Mouse (Mus musculus): ENCODE measurements around the gene 4930402F06Rik. TPM values are rescaled to one million over a fixed set of nuclear protein-coding genes. Genes with fewer than 3 reads are reported as not detected.

Gene 4930402F06Rik
- not detected in 2 replicates for total RNA-seq (2014; rRNA removed)
- polyA plus RNA-seq (2015; fragmentation: Nextera tagmentation; extraction: Ambion mirVana) = not detected in 2 replicates

DNA sequence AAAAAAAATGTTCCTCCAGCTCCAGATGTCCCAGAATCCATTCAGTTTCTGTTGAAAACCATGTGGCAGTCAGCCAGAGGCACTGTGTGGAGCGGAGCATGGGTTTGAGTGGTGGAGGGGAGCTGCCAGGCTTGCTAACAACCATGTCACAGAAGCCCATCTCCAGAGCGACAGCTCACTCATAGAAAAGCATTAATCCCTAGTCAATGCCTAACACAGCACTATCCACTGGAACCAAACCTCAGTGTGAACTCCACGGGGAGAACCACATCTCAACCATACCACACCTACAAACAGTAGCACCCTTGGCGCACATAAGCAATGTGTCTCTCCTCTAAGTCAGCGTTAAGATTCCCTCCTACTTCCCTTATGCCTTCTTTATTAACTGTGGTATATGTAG is at the start of gene 4930402F06Rik:
Gene 4930402F06Rik (minus strand): TSS at position 80 of the 400 bp plus-strand sequence.
- peak; percentile 53; the same call in 1 of the 2 replicates for ATAC-seq

DNA sequence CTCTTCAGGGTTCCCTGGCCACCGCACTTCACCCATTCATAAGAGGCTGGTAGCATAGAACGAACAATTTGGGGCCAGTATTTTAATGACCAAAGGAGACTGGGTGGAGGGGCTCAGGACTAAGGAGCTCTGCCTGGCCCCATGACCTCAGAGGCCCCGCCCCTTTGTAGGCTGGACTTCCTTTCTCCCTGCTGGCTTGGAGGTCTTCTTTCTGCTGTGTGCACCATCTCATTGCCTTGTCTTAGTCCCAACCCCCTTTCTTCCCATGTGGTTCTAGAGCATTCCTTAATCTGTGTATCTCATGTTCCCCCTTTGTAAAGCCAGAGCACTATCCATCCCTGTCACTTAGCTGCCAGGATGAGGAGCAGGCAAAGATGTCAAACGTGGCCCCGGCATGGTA is 49.3 kb upstream of the 4930402F06Rik start:
- Histone ChIP-seq H3K4me3 (ENCODE audit: low read length) (no peak overlapping the region), H3K9me3 (ENCODE audit: low read length) (no peaks in the 10 kb centered on the region), H3K27me3 (ENCODE audit: insufficient read depth, low read length) (no peaks in the 10 kb centered on the region), H3K9ac (replicated peaks; ENCODE audit: low read length) (no peak overlapping the region), H3K4me1 (ENCODE audit: insufficient read depth, low read length) (no peaks in the 10 kb centered on the region), H3K4me2 (ENCODE audit: low read depth, low read length) (no peak overlapping the region), H3K27ac (no peak overlapping the region), H3K36me3 (ENCODE audit: insufficient read depth, low read length) (no peaks in the 10 kb centered on the region)
- 79% methylated on average over 5 of the region's 5 CpGs for WGBS
- ATAC-seq (no peak), DNase-seq (ENCODE audit: low spot score) (no peak)
- TF ChIP-seq CTCF (IDR thresholded peaks at IDR 0.05; ENCODE audit: low read depth) = no peak

More for the DNA sequence above, at the start of gene 4930402F06Rik:
- DNase-seq (ENCODE audit: low spot score) = peak; percentile 37
- Histone ChIP-seq H3K27ac (no peak within 1 kb of the TSS), H3K9ac (replicated peaks; ENCODE audit: low read length) (no peak within 1 kb of the TSS), H3K36me3 (ENCODE audit: insufficient read depth, low read length) (no peaks in the 10 kb centered on the region), H3K4me3 (ENCODE audit: low read length) (no peak within 1 kb of the TSS), H3K27me3 (ENCODE audit: insufficient read depth, low read length) (no peaks in the 10 kb centered on the region), H3K9me3 (ENCODE audit: low read length) (no peaks in the 10 kb centered on the region), H3K4me1 (ENCODE audit: insufficient read depth, low read length) (no peaks in the 10 kb centered on the region), H3K4me2 (ENCODE audit: low read depth, low read length) (peak within 1 kb of the TSS; percentile 18; the same call in 1 of the 2 replicates)
- whole genome bisulfite sequencing = 35% methylated on average over 5 of the region's 5 CpGs
- no peak for TF ChIP-seq CTCF (IDR thresholded peaks at IDR 0.05; ENCODE audit: low read depth)

GRCm38 (mm10) chr2:35445610-35446009 is 48.6 kb upstream of the 4930402F06Rik start:
- ATAC-seq (no peak), DNase-seq (ENCODE audit: low spot score) (no peak)
- H3K9me3 ChIP-seq (ENCODE audit: low read length) = no peaks in the 10 kb centered on the region
- H3K4me3 ChIP-seq (ENCODE audit: low read length) = no peak overlapping the region
- TF ChIP-seq CTCF (IDR thresholded peaks at IDR 0.05; ENCODE audit: low read depth) = no peak
- no peaks in the 10 kb centered on the region for H3K4me1 ChIP-seq (ENCODE audit: insufficient read depth, low read length)
- H3K27ac ChIP-seq = no peak overlapping the region
- H3K27me3 ChIP-seq (ENCODE audit: insufficient read depth, low read length) = no peaks in the 10 kb centered on the region
- H3K36me3 ChIP-seq (ENCODE audit: insufficient read depth, low read length) = no peaks in the 10 kb centered on the region
- WGBS = 86% methylated on average over 7 of the region's 7 CpGs
- no peak overlapping the region for H3K9ac ChIP-seq (replicated peaks; ENCODE audit: low read length)
- H3K4me2 ChIP-seq (ENCODE audit: low read depth, low read length) = no peak overlapping the region

GRCm38 (mm10) chr2:35444764-35445262 is 47.8 kb upstream of the 4930402F06Rik start:
- no peak overlapping the region for H3K4me2 ChIP-seq (ENCODE audit: low read depth, low read length)
- TF ChIP-seq CTCF (IDR thresholded peaks at IDR 0.05; ENCODE audit: low read depth) = no peak
- DNase-seq (ENCODE audit: low spot score) (no peak), ATAC-seq (no peak)
- no peak overlapping the region for H3K27ac ChIP-seq
- no peaks in the 10 kb centered on the region for H3K27me3 ChIP-seq (ENCODE audit: insufficient read depth, low read length)
- no peaks in the 10 kb centered on the region for H3K9me3 ChIP-seq (ENCODE audit: low read length)
- H3K4me3 ChIP-seq (ENCODE audit: low read length) = no peak overlapping the region
- no peaks in the 10 kb centered on the region for H3K4me1 ChIP-seq (ENCODE audit: insufficient read depth, low read length)
- no peak overlapping the region for H3K9ac ChIP-seq (replicated peaks; ENCODE audit: low read length)
- WGBS = 72% methylated on average over 6 of the region's 6 CpGs
- no peaks in the 10 kb centered on the region for H3K36me3 ChIP-seq (ENCODE audit: insufficient read depth, low read length)

- Histone ChIP-seq H3K4me3 (ENCODE audit: low read length) (no peak overlapping the region), H3K27me3 (ENCODE audit: insufficient read depth, low read length) (no peaks in the 10 kb centered on the region), H3K4me1 (ENCODE audit: insufficient read depth, low read length) (no peaks in the 10 kb centered on the region), H3K9ac (replicated peaks; ENCODE audit: low read length) (no peak overlapping the region), H3K36me3 (ENCODE audit: insufficient read depth, low read length) (no peaks in the 10 kb centered on the region), H3K9me3 (ENCODE audit: low read length) (no peaks in the 10 kb centered on the region), H3K4me2 (ENCODE audit: low read depth, low read length) (no peak overlapping the region), H3K27ac (no peak overlapping the region)
- no peak for TF ChIP-seq CTCF (IDR thresholded peaks at IDR 0.05; ENCODE audit: low read depth)
- DNase-seq (ENCODE audit: low spot score) = no peak
- WGBS = 58% methylated on average over 16 of the region's 16 CpGs
- ATAC-seq = no peak
Measured at GRCm38 (mm10) chr2:35443981-35444763, 47.2 kb upstream of the 4930402F06Rik start.

DNA sequence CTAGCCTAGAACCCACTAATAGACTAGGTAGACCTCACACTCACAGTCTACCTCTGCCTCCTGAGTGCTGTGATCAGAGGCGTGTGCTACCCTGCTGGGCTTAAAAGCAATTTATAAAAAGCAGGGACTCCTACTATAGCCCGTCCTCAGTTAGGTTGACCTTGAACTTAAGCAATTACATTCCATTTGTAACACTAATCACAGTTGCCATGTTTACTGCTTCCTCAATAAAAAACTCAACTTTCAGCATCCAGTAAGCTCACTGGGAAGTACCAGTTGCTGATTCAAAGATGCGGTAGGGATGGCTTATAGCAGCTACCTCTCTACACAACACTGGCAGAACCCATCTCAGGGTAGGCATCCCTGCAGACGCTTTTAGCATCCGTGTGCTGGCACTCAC is 46.4 kb upstream of the 4930402F06Rik start:
- no peak for TF ChIP-seq CTCF (IDR thresholded peaks at IDR 0.05; ENCODE audit: low read depth)
- H3K4me3 ChIP-seq (ENCODE audit: low read length) = no peak overlapping the region
- H3K4me1 ChIP-seq (ENCODE audit: insufficient read depth, low read length) = no peaks in the 10 kb centered on the region
- no peaks in the 10 kb centered on the region for H3K27me3 ChIP-seq (ENCODE audit: insufficient read depth, low read length)
- DNase-seq (ENCODE audit: low spot score) (no peak), ATAC-seq (no peak)
- WGBS = 75% methylated on average over 5 of the region's 5 CpGs
- no peak overlapping the region for H3K27ac ChIP-seq
- H3K36me3 ChIP-seq (ENCODE audit: insufficient read depth, low read length) = no peaks in the 10 kb centered on the region
- H3K9me3 ChIP-seq (ENCODE audit: low read length) = no peaks in the 10 kb centered on the region
- H3K4me2 ChIP-seq (ENCODE audit: low read depth, low read length) = no peak overlapping the region
- no peak overlapping the region for H3K9ac ChIP-seq (replicated peaks; ENCODE audit: low read length)

DNA sequence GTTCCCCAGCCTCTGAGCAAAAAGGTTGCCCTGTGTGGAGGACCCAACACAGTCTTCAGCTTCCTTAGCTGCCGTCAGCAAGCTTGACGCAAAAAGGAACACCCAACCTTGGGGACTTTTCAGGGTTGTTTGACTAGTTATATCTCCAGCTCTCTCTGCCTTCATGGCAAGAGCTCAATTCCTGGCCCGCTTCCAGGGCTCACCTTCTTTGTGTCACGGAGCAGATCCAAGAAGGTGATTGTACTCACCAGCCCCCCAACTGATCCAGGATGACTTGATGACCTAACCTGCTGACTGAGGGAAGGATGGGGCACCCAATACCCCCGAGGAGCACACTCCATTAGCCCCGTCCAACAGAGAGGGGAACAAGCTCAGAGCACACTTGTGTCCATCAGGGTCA is 45.1 kb upstream of the 4930402F06Rik start:
- no peak for DNase-seq (ENCODE audit: low spot score)
- WGBS = 78% methylated on average over 6 of the region's 6 CpGs
- no peaks in the 10 kb centered on the region for H3K36me3 ChIP-seq (ENCODE audit: insufficient read depth, low read length)

More for the DNA sequence above, 45.1 kb upstream of the 4930402F06Rik start:
- H3K4me1 ChIP-seq (ENCODE audit: insufficient read depth, low read length) = no peaks in the 10 kb centered on the region
- no peak for ATAC-seq
- TF ChIP-seq CTCF (IDR thresholded peaks at IDR 0.05; ENCODE audit: low read depth) = no peak
- no peak overlapping the region for H3K4me3 ChIP-seq (ENCODE audit: low read length)
- no peak overlapping the region for H3K9ac ChIP-seq (replicated peaks; ENCODE audit: low read length)
- no peaks in the 10 kb centered on the region for H3K27me3 ChIP-seq (ENCODE audit: insufficient read depth, low read length)
- no peaks in the 10 kb centered on the region for H3K9me3 ChIP-seq (ENCODE audit: low read length)
- H3K27ac ChIP-seq = no peak overlapping the region
- no peak overlapping the region for H3K4me2 ChIP-seq (ENCODE audit: low read depth, low read length)
